In the genomic region with DNA sequence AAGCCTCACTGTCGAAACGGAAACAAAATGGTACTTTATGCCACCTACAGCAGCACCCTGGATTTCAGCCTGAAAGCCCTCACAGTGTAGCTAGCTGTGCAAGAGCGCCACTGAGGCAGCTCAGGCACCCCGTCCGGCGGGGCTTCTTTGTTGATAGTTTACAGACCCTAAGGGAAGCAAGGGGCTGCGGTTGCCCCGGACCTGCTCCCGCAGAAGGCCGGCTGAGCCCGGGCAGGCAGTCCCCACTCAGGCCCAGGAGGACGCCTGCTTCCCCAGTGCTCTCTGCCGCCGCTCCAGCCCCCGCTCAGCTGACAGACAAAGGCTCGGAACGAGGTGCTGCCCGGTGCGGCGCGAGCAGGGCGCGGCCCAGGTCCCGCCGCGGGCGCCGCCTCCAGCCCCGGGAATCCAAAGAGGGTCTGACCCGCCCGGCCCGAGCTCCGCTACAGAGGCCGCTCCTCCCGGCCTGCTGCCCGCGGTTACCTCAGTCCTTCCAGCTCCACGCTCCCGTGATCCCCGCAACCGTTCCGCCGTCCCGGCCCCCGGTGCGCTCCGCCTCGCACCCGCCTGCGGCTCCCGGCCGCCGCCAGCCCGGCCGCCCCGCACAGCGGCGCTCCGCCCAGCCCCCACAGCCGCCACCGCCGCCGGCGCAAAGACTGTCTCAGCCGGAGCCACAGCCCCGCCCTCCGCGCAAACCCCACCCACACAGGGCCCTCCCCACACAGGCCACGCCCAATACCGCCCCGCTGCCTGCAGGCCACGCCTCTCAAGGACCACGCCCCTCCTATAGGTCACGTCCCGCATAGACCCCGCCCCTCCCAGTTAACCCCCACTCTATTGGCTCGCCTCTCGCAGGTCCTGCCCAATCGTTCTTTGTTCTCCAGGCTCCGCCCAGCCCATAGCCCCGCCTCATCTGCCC, we compare ENCODE assay signal across 8 mouse cellular contexts. TPM values are rescaled to one million over a fixed set of nuclear protein-coding genes. Genes with fewer than 3 reads are reported as not detected.
DNase-seq lines count a peak whose midpoint lies in the region; ATAC-seq and TF ChIP-seq lines count a peak whose summit lies in the region.

A gene (minus strand): TSS at position 654 of the 916 bp plus-strand sequence.

- peak within 1 kb of the TSS; percentile 97 for H3K9ac ChIP-seq in forebrain, embryonic 16.5 days (replicated peaks; ENCODE audit: low read depth, low read length)
- peak within 1 kb of the TSS; percentile 93 for H3K9ac ChIP-seq in lung, embryonic 14.5 days

- H3K4me1 ChIP-seq in G1E (ENCODE audit: insufficient read depth, low read depth, low read length) = 0 out of 2 replicates have a peak, but pooled peaks cover 2% of the 10 kb centered on the region
- H3K4me1 ChIP-seq in forebrain, embryonic 16.5 days (replicated peaks; ENCODE audit: control insufficient read depth, insufficient read depth, low read length) = peaks cover 31% of the 10 kb centered on the region
- H3K4me1 ChIP-seq in lung, embryonic 14.5 days (ENCODE audit: insufficient read depth) = peaks cover 15% of the 10 kb centered on the region
- H3K4me1 ChIP-seq in olfactory bulb, adult 2 months (ENCODE audit: control insufficient read depth, insufficient read depth, low read length) = peaks cover 13% of the 10 kb centered on the region
- H3K4me1 ChIP-seq in thymus, adult 2 months (replicated peaks; ENCODE audit: control insufficient read depth, insufficient read depth, low read length) = peaks cover 11% of the 10 kb centered on the region

- peak; percentile 69 for DNase-seq in G1E (ENCODE audit: low spot score)
- peak; percentile 99 for DNase-seq in cerebellum, adult 18-20 months
- DNase-seq in heart, postnatal 36 days = peak; percentile 99
- peak; percentile 98 for DNase-seq in layer of hippocampus, adult 2 months (ENCODE audit: low spot score in 2 of 2)
- peak; percentile 98 for DNase-seq in lung, embryonic 14.5 days
- DNase-seq in thymus, adult 2 months = peak; percentile 99

- peak within 1 kb of the TSS; percentile 68 for H3K4me2 ChIP-seq in forebrain, embryonic 16.5 days (ENCODE audit: low read length)
- peak within 1 kb of the TSS; percentile 72 for H3K4me2 ChIP-seq in lung, embryonic 14.5 days

- intact Hi-C loops in heart, postnatal 36 days (cut with DNase I) = loop anchor here (5.0 kb wide), 3 partner anchors 112 to 1062 kb away; a partner anchor contains a TSS

- TF ChIP-seq POLR2A in olfactory bulb, adult 2 months (IDR thresholded peaks at IDR 0.05; ENCODE audit: insufficient read depth, low read depth, low read length) = no peak
- peak; percentile 77; the same call in 1 of the 2 replicates for TF ChIP-seq POLR2A in thymus, adult 2 months (IDR thresholded peaks at IDR 0.05; ENCODE audit: control insufficient read depth, extremely low read depth, insufficient read depth, low read length, poor library complexity)

- H3K27ac ChIP-seq in forebrain, embryonic 16.5 days (ENCODE audit: low read length) = peak within 1 kb of the TSS; percentile 93
- H3K27ac ChIP-seq in layer of hippocampus, adult 2 months = peak within 1 kb of the TSS; percentile 89
- H3K27ac ChIP-seq in lung, embryonic 14.5 days (ENCODE audit: low read depth) = peak within 1 kb of the TSS; percentile 94
- H3K27ac ChIP-seq in olfactory bulb, adult 2 months (ENCODE audit: insufficient read depth, low read depth, low read length) = peak within 1 kb of the TSS; percentile 79
- H3K27ac ChIP-seq in thymus, adult 2 months (ENCODE audit: control insufficient read depth, insufficient read depth, low read length) = peak within 1 kb of the TSS; percentile 36

- H3K36me3 ChIP-seq in G1E (replicated peaks) = peaks cover 2% of the 10 kb centered on the region
- H3K36me3 ChIP-seq in forebrain, embryonic 16.5 days (ENCODE audit: control insufficient read depth, insufficient read depth) = no peaks in the 10 kb centered on the region
- peaks cover 23% of the 10 kb centered on the region; the same call in 1 of the 2 replicates for H3K36me3 ChIP-seq in lung, embryonic 14.5 days (ENCODE audit: insufficient read depth)
- H3K36me3 ChIP-seq in thymus, adult 2 months (ENCODE audit: control insufficient read depth, insufficient read depth, low read length) = 0 out of 2 replicates have a peak, but pooled peaks cover 7% of the 10 kb centered on the region

- H3K9me3 ChIP-seq in G1E (replicated peaks) = peaks cover 10% of the 10 kb centered on the region
- no peaks in the 10 kb centered on the region for H3K9me3 ChIP-seq in forebrain, embryonic 16.5 days (ENCODE audit: control insufficient read depth, low read length)
- H3K9me3 ChIP-seq in lung, embryonic 14.5 days (ENCODE audit: low read depth, low read length) = no peaks in the 10 kb centered on the region

- H3K4me3 ChIP-seq in G1E (ENCODE audit: low read depth, low read length) = peak within 1 kb of the TSS; percentile 73
- H3K4me3 ChIP-seq in forebrain, embryonic 16.5 days (replicated peaks; ENCODE audit: low read length) = peak within 1 kb of the TSS; percentile 71
- H3K4me3 ChIP-seq in layer of hippocampus, adult 2 months = peak within 1 kb of the TSS; percentile 97
- peak within 1 kb of the TSS; percentile 88 for H3K4me3 ChIP-seq in lung, embryonic 14.5 days (ENCODE audit: low read depth, low read length)
- peak within 1 kb of the TSS; percentile 95 for H3K4me3 ChIP-seq in olfactory bulb, adult 2 months (ENCODE audit: insufficient read depth, low read depth, low read length)
- peak within 1 kb of the TSS; percentile 75 for H3K4me3 ChIP-seq in thymus, adult 2 months (ENCODE audit: control insufficient read depth, insufficient read depth, low read length)

- peak; percentile 97 for ATAC-seq in G1E (ENCODE audit: extremely low read depth, insufficient number of reproducible peaks, low FRiP score, poor library complexity, severe bottlenecking)
- ATAC-seq in forebrain, embryonic 16.5 days = peak; percentile 94
- ATAC-seq in lung, embryonic 14.5 days (ENCODE audit: insufficient read depth) = peak; percentile 94

- no peak for TF ChIP-seq CTCF in G1E (IDR thresholded peaks at IDR 0.05; ENCODE audit: low read depth, low read length)
- peak; percentile 51 for TF ChIP-seq CTCF in layer of hippocampus, adult 2 months (conservative IDR thresholded peaks at IDR 0.05)
- TF ChIP-seq CTCF in lung, embryonic 14.5 days (IDR thresholded peaks at IDR 0.05; ENCODE audit: low read depth) = 0 out of 2 replicates have a peak, but pooled peaks have one; percentile 9
- TF ChIP-seq CTCF in olfactory bulb, adult 2 months (IDR thresholded peaks at IDR 0.05; ENCODE audit: insufficient read depth, low read depth, low read length) = no peak
- no peak; the same call in 1 of the 2 replicates for TF ChIP-seq CTCF in thymus, adult 2 months (IDR thresholded peaks at IDR 0.05; ENCODE audit: borderline replicate concordance, control insufficient read depth, extremely low read depth, insufficient read depth, low read length, poor library complexity)

- WGBS in forebrain, embryonic 16.5 days = under 1% methylated on average over 73 of the region's 81 CpGs
- WGBS in lung, embryonic 14.5 days = 0% methylated on average over 63 of the region's 81 CpGs
- WGBS in olfactory bulb, adult 2 months = under 1% methylated on average over 81 of the region's 81 CpGs
- WGBS in thymus, adult 2 months = under 1% methylated on average over 79 of the region's 81 CpGs

- H3K27me3 ChIP-seq in G1E (ENCODE audit: insufficient read depth, low read length) = no peaks in the 10 kb centered on the region
- H3K27me3 ChIP-seq in forebrain, embryonic 16.5 days (replicated peaks; ENCODE audit: control insufficient read depth, insufficient read depth, low read length) = no peaks in the 10 kb centered on the region
- H3K27me3 ChIP-seq in lung, embryonic 14.5 days (ENCODE audit: insufficient read depth, low read length) = no peaks in the 10 kb centered on the region
- no peaks in the 10 kb centered on the region for H3K27me3 ChIP-seq in thymus, adult 2 months (ENCODE audit: control insufficient read depth, insufficient read depth, low read length)

RNA-seq across cellular contexts. Expression of the gene that starts here (rescaled TPM):
- total RNA-seq in G1E (2014; fragmentation: Nextera tagmentation) = 3.1 and 6.7 TPM in 2 replicates
- total RNA-seq in G1E (2017) = 2.8 and 3.0 TPM in 2 replicates
- polyA plus RNA-seq in G1E (2012) = 0.85 and 1.5 TPM in 2 replicates
- polyA plus RNA-seq in forebrain, embryonic 16.5 days (2015; fragmentation: Nextera tagmentation; extraction: Ambion mirVana) = 23.2 and 24.2 TPM in 2 replicates
- total RNA-seq in heart, postnatal 36 days (2021) = 10 to 100 TPM; 36.9 to 42.8 TPM
- 10 to 100 TPM; 42.3 to 52.6 TPM for total RNA-seq in layer of hippocampus, adult 2 months (2021)
- polyA plus RNA-seq in lung, embryonic 14.5 days (2014; fragmentation: Nextera tagmentation; extraction: Ambion mirVana) = 24.3 and 24.8 TPM in 2 replicates
- not detected in 2 replicates for polyA plus RNA-seq in olfactory bulb, adult 2 months (2012; ENCODE audit: insufficient read depth, insufficient read length, low replicate concordance, missing spikeins)
- polyA plus RNA-seq in thymus, adult 2 months (2012; rRNA removed) = 66.0 and 68.5 TPM in 2 replicates

Comparison
In these comparisons a context has a peak if more than half of its experiments do, and no peak if none do; other contexts are left out.
1. Peak in every context shown above with its lines: DNase-seq, ATAC-seq, H3K4me3 ChIP-seq and H3K27ac ChIP-seq.
2. RNA of the gene that starts here (total RNA-seq): 42.3 to 52.6 TPM in layer of hippocampus, adult 2 months and 36.9 to 42.8 TPM in heart, postnatal 36 days; 2.8 to 6.7 TPM in G1E; every median in the first group is over 4 times any median in the second.
3. CTCF ChIP-seq: peak in layer of hippocampus, adult 2 months (single experiment) and lung, embryonic 14.5 days (single experiment); none in G1E (single experiment), olfactory bulb, adult 2 months (single experiment) and thymus, adult 2 months (single experiment).
4. H3K27ac ChIP-seq: peak in every context shown above with its lines; median percentile 94 in lung, embryonic 14.5 days; 93 in forebrain, embryonic 16.5 days; 89 in layer of hippocampus, adult 2 months; 79 in olfactory bulb, adult 2 months; 36 in thymus, adult 2 months.